In the genomic region with DNA sequence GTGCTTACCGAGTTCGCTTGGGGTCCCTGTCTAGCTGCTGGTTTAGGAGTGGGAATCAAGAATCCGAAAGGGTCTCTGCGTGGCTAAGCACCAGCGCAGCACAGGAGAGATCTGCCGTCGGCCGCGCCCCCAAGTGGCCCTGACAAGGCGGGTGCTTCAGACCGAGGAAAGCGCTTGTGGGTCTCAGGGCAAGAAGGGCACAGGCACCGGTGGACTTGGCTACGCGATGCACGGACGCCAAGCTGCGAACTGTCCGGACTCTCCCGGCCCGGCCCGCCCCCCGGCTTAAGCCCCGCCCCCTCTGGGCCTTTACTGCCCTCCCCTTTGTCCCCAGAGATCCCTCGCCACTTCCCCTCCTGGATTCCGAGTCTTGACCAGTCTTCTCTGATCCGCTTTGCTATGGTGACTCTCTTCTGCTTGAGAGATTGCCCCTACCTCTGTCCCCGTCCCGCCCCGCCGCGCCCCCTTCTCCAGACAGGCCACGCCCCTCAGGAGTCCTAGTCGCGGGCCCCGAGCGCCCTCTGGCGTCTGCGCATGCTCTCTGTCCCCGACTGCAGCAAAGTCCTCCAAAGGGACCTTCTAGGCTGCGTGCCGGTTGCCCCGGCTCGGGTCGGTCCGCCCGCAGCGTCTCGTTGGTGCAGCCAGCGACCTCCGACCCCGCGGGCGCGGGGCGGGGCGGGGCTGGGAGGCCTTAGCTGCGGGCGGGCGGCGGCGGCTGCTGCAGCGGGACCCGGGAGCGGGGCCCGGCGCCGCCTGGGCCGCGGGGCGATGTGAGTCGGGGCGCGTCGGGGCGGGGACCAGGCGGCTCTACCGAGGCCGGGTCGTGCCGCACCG, we compare ENCODE assay signal across 8 mouse cellular contexts. TPM values are rescaled to one million over a fixed set of nuclear protein-coding genes. Genes with fewer than 3 reads are reported as not detected.
DNase-seq lines count a peak whose midpoint lies in the region; ATAC-seq and TF ChIP-seq lines count a peak whose summit lies in the region.

A gene (minus strand): TSS at position 234 of the 834 bp plus-strand sequence.

- H3K27ac ChIP-seq in hindbrain, embryonic 11.5 days (ENCODE audit: low read depth, low read length), result peak within 1 kb of the TSS; percentile 42
- peak within 1 kb of the TSS; percentile 60 for H3K27ac ChIP-seq in lung, embryonic 16.5 days (ENCODE audit: low read length)
- no peak within 1 kb of the TSS for H3K27ac ChIP-seq in thymus, adult 2 months (ENCODE audit: control insufficient read depth, insufficient read depth, low read length)

- peak; percentile 96 for ATAC-seq in hindbrain, embryonic 11.5 days (ENCODE audit: low FRiP score)
- ATAC-seq in lung, embryonic 16.5 days (ENCODE audit: low read depth), result peak; percentile 97

- no peaks in the 10 kb centered on the region for H3K27me3 ChIP-seq in hindbrain, embryonic 11.5 days (ENCODE audit: control insufficient read depth, insufficient read depth, low read length)
- H3K27me3 ChIP-seq in lung, embryonic 16.5 days (ENCODE audit: control insufficient read depth, insufficient read depth, low read depth, low read length), result no peaks in the 10 kb centered on the region
- H3K27me3 ChIP-seq in thymus, adult 2 months (ENCODE audit: control insufficient read depth, insufficient read depth, low read length), result peaks cover 3% of the 10 kb centered on the region; the same call in 1 of the 2 replicates

- TF ChIP-seq CTCF in thymus, adult 2 months (IDR thresholded peaks at IDR 0.05; ENCODE audit: borderline replicate concordance, control insufficient read depth, extremely low read depth, insufficient read depth, low read length, poor library complexity), result peak; percentile 93

- TF ChIP-seq POLR2A in thymus, adult 2 months (IDR thresholded peaks at IDR 0.05; ENCODE audit: control insufficient read depth, extremely low read depth, insufficient read depth, low read length, poor library complexity), result peak; percentile 47; the same call in 1 of the 2 replicates

- peak within 1 kb of the TSS; percentile 76 for H3K4me2 ChIP-seq in hindbrain, embryonic 11.5 days (replicated peaks; ENCODE audit: low read depth, low read length)
- H3K4me2 ChIP-seq in lung, embryonic 16.5 days (ENCODE audit: low read depth, low read length), result peak within 1 kb of the TSS; percentile 92

- whole genome bisulfite sequencing in hindbrain, embryonic 11.5 days, result under 1% methylated on average over 74 of the region's 82 CpGs
- WGBS in lung, embryonic 16.5 days, result under 1% methylated on average over 71 of the region's 82 CpGs
- under 1% methylated on average over 80 of the region's 82 CpGs for WGBS in thymus, adult 2 months

- H3K36me3 ChIP-seq in hindbrain, embryonic 11.5 days (ENCODE audit: control insufficient read depth, insufficient read depth, low read length), result no peaks in the 10 kb centered on the region
- 0 out of 2 replicates have a peak, but pooled peaks cover 3% of the 10 kb centered on the region for H3K36me3 ChIP-seq in lung, embryonic 16.5 days (ENCODE audit: control insufficient read depth, insufficient read depth, low read length)
- no peaks in the 10 kb centered on the region for H3K36me3 ChIP-seq in thymus, adult 2 months (ENCODE audit: control insufficient read depth, insufficient read depth, low read length)

- peak within 1 kb of the TSS; percentile 77 for H3K9ac ChIP-seq in hindbrain, embryonic 11.5 days (ENCODE audit: low read depth, low read length)
- peak within 1 kb of the TSS; percentile 83 for H3K9ac ChIP-seq in lung, embryonic 16.5 days (ENCODE audit: low read length)

- peak; percentile 98 for DNase-seq in Muller cell, postnatal 12 days (ENCODE audit: inconsistent ontology term)
- DNase-seq in cerebellum, adult 9-11 months, result peak; percentile 98
- peak; percentile 92 to 98 for DNase-seq in frontal cortex, adult 2 months (ENCODE audit: extremely low spot score in 1 of 2, low spot score in 1 of 2)
- DNase-seq in hindbrain, embryonic 11.5 days (ENCODE audit: low spot score), result peak; percentile 98
- DNase-seq in layer of hippocampus, adult 9-11 months, result peak; percentile 96
- peak; percentile 95 for DNase-seq in ovary, adult 18-20 months (ENCODE audit: low spot score)
- peak; percentile 96 for DNase-seq in thymus, adult 2 months

- peak within 1 kb of the TSS; percentile 62 for H3K4me3 ChIP-seq in hindbrain, embryonic 11.5 days (ENCODE audit: low read depth, low read length)
- peak within 1 kb of the TSS; percentile 77 for H3K4me3 ChIP-seq in lung, embryonic 16.5 days (ENCODE audit: low read length)
- H3K4me3 ChIP-seq in thymus, adult 2 months (ENCODE audit: control insufficient read depth, insufficient read depth, low read length), result peak within 1 kb of the TSS; percentile 57

- H3K4me1 ChIP-seq in hindbrain, embryonic 11.5 days (replicated peaks; ENCODE audit: control insufficient read depth, insufficient read depth, low read length), result no peaks in the 10 kb centered on the region; the same call in 1 of the 2 replicates
- peaks cover 8% of the 10 kb centered on the region for H3K4me1 ChIP-seq in lung, embryonic 16.5 days (replicated peaks; ENCODE audit: control insufficient read depth, insufficient read depth, low read length)
- H3K4me1 ChIP-seq in thymus, adult 2 months (replicated peaks; ENCODE audit: control insufficient read depth, insufficient read depth, low read length), result peaks cover 7% of the 10 kb centered on the region

- no peaks in the 10 kb centered on the region for H3K9me3 ChIP-seq in hindbrain, embryonic 11.5 days (ENCODE audit: control insufficient read depth, low read length)
- H3K9me3 ChIP-seq in lung, embryonic 16.5 days (ENCODE audit: control insufficient read depth, low read length), result no peaks in the 10 kb centered on the region

RNA-seq across cellular contexts. Expression of the gene that starts here (rescaled TPM):
- polyA plus RNA-seq in frontal cortex, adult 2 months (2012; rRNA removed), result 1.0 TPM in 1 of 2 replicates, not detected in the other
- 0.32 and 1.8 TPM in 2 replicates for polyA plus RNA-seq in hindbrain, embryonic 11.5 days (2014; fragmentation: Nextera tagmentation; extraction: Ambion mirVana)
- 0.69 and 0.88 TPM in 2 replicates for polyA plus RNA-seq in lung, embryonic 16.5 days (2015; fragmentation: Nextera tagmentation; extraction: Ambion mirVana)
- 4.0 and 5.5 TPM in 2 replicates for polyA plus RNA-seq in thymus, adult 2 months (2012; rRNA removed)

Comparison
In these comparisons a context has a peak if more than half of its experiments do, and no peak if none do; other contexts are left out.
1. Peak in ATAC-seq, H3K4me3 ChIP-seq, H3K27ac ChIP-seq, H3K9ac ChIP-seq and H3K4me2 ChIP-seq in lung, embryonic 16.5 days; RNA of the gene not detected or under 1 TPM.